Mouse (Mus musculus): ENCODE measurements around the gene Olfr467. TPM values are rescaled to one million over a fixed set of nuclear protein-coding genes. Genes with fewer than 3 reads are reported as not detected.

The Olfr467 gene
- total RNA-seq (2023) = not detected

DNA sequence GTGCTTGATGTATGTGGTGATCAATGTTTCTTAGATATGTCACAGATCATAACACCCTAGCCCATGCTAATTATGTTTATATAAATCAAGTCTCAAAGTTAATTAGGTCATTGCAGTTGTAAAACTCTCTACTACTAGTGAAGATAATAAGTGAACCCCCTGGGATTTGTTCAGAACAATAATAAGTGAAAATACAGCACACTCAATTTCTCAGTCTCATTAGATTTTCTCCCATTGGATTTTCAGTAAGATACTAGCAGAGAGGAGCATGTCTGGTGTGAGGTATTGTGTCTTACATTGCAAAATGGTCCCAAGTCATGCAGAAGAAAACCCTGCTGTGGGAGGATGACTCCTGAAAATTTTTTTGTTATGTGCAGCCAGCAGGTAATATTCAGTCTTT is at the start of gene Olfr467:
Gene Olfr467 (plus strand): TSS at position 301 of the 400 bp plus-strand sequence.

GRCm38 (mm10) chr7:107801108-107801507 is 11.0 kb upstream of the Olfr467 start, which contains the start of gene Ovch2:
Gene Ovch2, minus strand, starts transcription at chr7:107801208.

GRCm38 (mm10) chr7:107825441-107825840 is 13.4 kb downstream of the Olfr467 start, which contains the start of gene Olfr469:
Gene Olfr469, minus strand, starts transcription at chr7:107825541.

GRCm38 (mm10) chr7:107847390-107847789 is 35.3 kb downstream of the Olfr467 start, which contains the start of gene Olfr470:
Gene Olfr470, minus strand, starts transcription at chr7:107847490.

Other genes starting within 250 kb of the Olfr467 start
- gene Olfml1, start 244.8 kb upstream of the Olfr467 start, total RNA-seq (2023) = not detected
- gene Ppfibp2, start 217.1 kb upstream of the Olfr467 start, total RNA-seq (2023) = 1.9 TPM
- not detected for gene 5330417H12Rik, start 187.1 kb upstream of the Olfr467 start, total RNA-seq (2023)
- gene Cyb5r2, start 54.2 kb upstream of the Olfr467 start, total RNA-seq (2023) = not detected
- not detected for gene Ovch2, start 11.1 kb upstream of the Olfr467 start, total RNA-seq (2023)
- not detected for gene Olfr469, start 13.3 kb downstream of the Olfr467 start, total RNA-seq (2023)
- not detected for gene Olfr470, start 35.2 kb downstream of the Olfr467 start, total RNA-seq (2023)
- 0.18 TPM for gene Olfr472, start 85.6 kb downstream of the Olfr467 start, total RNA-seq (2023)
- gene Olfr473, start 118.2 kb downstream of the Olfr467 start, total RNA-seq (2023) = not detected
- not detected for gene Olfr474, start 142.4 kb downstream of the Olfr467 start, total RNA-seq (2023)
- not detected for gene Olfr476, start 152.5 kb downstream of the Olfr467 start, total RNA-seq (2023)
- 0.18 TPM for gene Olfr477, start 174.4 kb downstream of the Olfr467 start, total RNA-seq (2023)
- not detected for gene Olfr478, start 221.7 kb downstream of the Olfr467 start, total RNA-seq (2023)
- gene Olfr479, start 238.4 kb downstream of the Olfr467 start, total RNA-seq (2023) = not detected